Mouse (Mus musculus) gonadal fat pad, adult 2 months (tissue): ENCODE measurements around the gene Chid1. TPM values are rescaled to one million over a fixed set of nuclear protein-coding genes. Genes with fewer than 3 reads are reported as not detected.

Experiments
- DNase-seq: peaks from one replicate; pipeline ENCODE4 v3.0.0-alpha.2; 2012; ENCODE audit warnings: low read depth
- polyA plus RNA-seq: library from polyadenylated mRNA; depleted of rRNA; stranded (reverse); fragments of >200 nt; gene quantifications from 2 replicates; pipeline ENCODE4 v1.2.3, GENCODE M21; 2012; rRNA removed

The Chid1 gene
- polyA plus RNA-seq, result 61.9 and 69.0 TPM in 2 replicates

DNA sequence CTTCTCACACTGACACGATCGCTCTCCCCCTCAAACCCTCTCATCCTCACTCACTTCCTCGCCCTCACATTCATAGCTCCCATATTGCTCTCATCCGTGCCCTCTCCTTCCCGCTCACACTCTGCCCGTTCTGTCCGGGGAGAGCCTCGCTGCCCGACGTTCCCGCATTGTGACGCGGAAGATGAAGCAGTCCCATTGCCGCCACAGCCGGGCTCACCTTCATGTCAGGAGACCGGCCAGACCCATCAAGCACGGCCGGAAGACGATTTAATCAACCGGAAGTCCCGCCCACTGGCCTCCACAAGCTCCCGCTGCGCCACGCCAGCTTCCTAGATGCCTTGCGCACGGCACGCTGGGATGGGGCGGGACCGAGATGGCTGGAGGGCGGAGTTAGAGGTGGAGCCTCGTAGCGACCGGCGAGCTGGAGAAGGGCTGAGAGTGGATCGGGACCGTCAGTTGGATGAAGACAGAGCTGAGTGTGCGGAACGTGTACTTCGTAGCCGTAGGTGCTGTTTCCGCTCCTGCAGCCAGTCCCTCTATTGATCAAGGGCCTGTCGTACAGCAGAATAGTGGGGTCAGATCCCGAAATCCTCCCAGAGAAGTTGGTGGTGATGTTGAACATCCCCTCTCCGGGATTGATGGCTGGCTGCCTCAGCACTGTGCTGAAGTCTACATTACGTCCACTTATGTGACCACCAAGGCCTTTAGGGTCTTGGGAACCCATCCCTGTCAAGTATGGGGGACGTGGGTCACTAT lies at the start of gene Chid1:
TSS of gene Chid1 (minus strand) at position 302 of the 756 bp plus-strand sequence.
- DNase-seq, result no peak

GRCm38 (mm10) chr7:141588890-141589289 lies 49.2 kb upstream of the Chid1 start:
- DNase-seq, result no peak

- DNase-seq, result no peak
Measured at GRCm38 (mm10) chr7:141585881-141586280, 46.2 kb upstream of the Chid1 start.

GRCm38 (mm10) chr7:141585288-141585687 lies 45.6 kb upstream of the Chid1 start:
- DNase-seq, result no peak

- DNase-seq, result no peak
Measured at GRCm38 (mm10) chr7:141584048-141584841, 44.6 kb upstream of the Chid1 start.

GRCm38 (mm10) chr7:141581323-141581722 lies 41.7 kb upstream of the Chid1 start:
- DNase-seq, result no peak

GRCm38 (mm10) chr7:141578943-141579342 lies 39.3 kb upstream of the Chid1 start:
- DNase-seq, result no peak

DNA sequence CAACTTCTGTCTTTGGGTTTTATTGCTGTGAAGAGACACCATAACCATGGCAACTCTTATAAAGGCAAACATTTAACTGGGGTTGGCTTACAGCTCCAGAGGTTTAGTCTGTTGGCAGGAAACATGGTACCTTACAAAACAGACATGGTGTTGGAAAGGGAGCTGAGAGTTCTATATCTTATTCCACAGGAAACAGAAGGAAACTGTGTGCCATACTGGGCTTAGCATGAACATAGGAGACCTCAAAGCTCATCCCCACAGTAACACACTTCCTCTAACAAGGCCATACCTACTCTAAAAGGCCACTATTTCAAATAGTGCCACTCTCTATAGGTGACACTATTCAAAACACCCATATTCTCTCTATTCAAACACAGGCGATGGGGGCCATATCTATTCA lies 38.9 kb upstream of the Chid1 start:
- DNase-seq, result no peak

DNA sequence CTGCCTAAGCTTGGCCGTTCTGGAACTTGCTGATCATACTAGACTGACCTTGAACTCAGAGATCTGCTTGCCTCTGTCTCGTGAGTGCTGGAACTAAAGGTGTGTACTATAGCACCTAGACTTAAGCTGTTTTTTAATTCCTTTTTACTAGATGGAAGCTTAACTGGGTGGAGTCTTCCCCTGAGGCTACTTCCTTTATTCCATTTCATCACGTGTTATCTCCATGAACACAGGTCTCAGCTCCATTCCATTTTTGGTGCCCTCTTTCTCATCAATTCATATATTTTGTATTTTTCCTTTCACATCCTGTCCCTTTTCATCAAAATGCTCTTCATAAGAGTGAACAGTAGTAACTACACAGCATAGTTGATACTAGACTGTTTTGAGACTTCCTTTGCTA lies 38.1 kb upstream of the Chid1 start:
- DNase-seq, result no peak

GRCm38 (mm10) chr7:141575481-141575880 lies 35.8 kb upstream of the Chid1 start:
- no peak for DNase-seq

GRCm38 (mm10) chr7:141574041-141574440 lies 34.4 kb upstream of the Chid1 start:
- no peak for DNase-seq

GRCm38 (mm10) chr7:141570625-141571295 lies 31.1 kb upstream of the Chid1 start:
- no peak for DNase-seq

GRCm38 (mm10) chr7:141569916-141570315 lies 30.3 kb upstream of the Chid1 start:
- no peak for DNase-seq

GRCm38 (mm10) chr7:141569283-141569803 lies 29.7 kb upstream of the Chid1 start:
- no peak for DNase-seq

DNA sequence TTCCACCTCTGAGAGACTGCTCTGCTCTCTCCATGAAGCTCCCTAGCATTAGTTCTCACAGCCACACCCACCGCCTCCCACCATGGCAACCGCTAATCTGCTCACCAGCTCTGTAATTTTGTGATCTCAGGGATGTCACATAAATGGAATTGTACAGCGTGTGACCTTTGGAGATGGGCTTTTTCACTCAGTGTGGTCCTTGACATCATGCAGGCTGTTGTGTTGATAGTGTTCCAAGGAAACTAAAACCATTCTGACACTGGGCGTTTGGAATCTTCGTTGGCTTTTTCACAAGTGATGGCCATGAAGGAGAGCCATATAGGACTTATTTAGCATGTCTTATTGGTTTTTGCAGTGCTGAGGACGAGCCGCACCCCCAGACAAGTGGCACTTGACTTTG lies 26.9 kb upstream of the Chid1 start:
- no peak for DNase-seq

- DNase-seq, result no peak
Measured at GRCm38 (mm10) chr7:141564561-141564960, 24.9 kb upstream of the Chid1 start.

DNA sequence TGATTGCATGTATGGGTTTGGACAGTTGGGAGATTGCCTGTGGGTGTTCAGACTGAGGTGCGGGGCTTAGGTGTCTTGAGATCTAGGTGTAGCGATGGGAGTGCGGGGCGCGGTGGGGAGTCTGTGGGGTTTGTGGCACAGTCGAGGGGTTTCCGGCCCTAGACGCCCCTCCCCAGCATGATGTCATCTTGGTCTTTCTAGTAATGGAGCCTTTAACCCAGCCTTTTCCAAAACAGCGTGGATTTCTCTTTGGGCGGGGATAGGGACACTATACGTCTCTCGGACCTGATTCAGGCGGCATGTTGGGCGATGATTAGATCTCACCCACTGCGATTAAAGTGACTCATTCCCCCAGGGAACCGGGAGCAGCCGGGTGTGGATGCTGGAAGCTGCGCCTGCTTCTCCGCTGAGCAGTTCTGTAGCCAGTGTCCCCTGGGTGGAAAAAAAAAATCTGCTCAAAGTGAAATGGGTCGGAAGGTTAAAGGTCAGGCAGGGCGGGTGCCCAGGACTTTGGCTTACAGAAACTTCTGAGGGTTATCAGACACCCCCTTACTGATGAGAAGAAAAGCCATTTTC lies 23.3 kb upstream of the Chid1 start:
- no peak for DNase-seq

DNA sequence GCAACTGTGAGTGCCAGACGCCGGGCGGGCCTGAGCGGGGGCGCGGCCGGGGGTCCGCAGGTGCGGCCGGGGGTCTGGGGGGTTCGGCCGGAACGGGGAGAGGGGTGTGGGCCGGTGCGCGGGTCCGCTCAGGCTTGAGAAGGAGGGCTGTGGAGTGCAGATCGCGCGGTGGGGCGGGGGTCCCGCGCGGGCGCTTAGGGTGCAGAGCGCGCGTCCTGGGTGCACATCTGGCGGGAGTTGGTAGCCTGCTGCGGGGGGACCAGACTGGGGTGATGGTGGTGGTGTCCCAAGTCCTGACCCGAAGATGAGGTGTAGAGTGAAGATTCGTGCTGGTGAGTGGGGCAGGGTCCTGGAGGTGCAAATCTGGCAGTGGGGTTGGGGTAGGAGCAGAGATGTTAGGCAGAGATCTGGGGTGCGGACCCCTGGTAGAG lies 22.8 kb upstream of the Chid1 start:
- DNase-seq, result no peak

- DNase-seq, result no peak
Measured at GRCm38 (mm10) chr7:141561682-141562391, 22.2 kb upstream of the Chid1 start, which contains the start of gene Ap2a2. Ap2a2 (plus strand) TSS chr7:141562173.

DNA sequence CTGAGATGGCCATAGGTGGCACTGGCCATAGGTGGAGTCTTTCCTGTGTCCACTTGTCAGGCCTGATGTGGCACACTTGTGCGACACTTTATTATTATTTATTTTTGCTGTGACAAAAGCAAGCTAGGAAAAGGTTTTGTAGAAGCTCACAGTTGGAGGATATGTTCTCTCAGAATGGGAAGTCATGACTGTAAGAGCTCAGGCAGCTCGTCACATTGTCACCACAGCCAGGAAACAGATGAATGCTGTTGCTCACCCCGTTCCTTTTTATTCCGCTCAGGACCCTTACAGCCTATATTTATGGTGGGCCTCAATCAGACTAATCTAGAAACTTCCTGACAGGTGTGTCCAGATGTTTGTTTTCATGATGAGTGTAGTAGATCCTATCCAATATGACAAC lies 20.8 kb upstream of the Chid1 start:
- no peak for DNase-seq

GRCm38 (mm10) chr7:141559726-141560325 lies 20.2 kb upstream of the Chid1 start:
- no peak for DNase-seq
